Mouse (Mus musculus) left cerebral cortex, adult 2 months (tissue): ENCODE results near the gene Gramd2. TPM values are rescaled to one million over a fixed set of nuclear protein-coding genes. Genes with fewer than 3 reads are reported as not detected.
A peak's percentile ranks its signal among the peaks of the same experiment; 100 is the strongest.
"Not testable (repeated sequence)": the region's sequence is repeated elsewhere in the genome, so short reads cannot be mapped to it uniquely, and the experiment has no call there.

ENCODE experiments used
- DNase-seq, 2 experiments: peaks; one replicate each; pipeline ENCODE4 v3.0.0; 2021 to 2022; ENCODE audit warnings: low spot score in 2 of 2, mixed read lengths in 1 of 2; ENCODE audit errors: extremely low spot score in 1 of 2
- H3K27ac ChIP-seq: fragments of 200-600 bp; 2 replicates; pipeline ENCODE4 v1.8.1; 2022
- H3K4me3 ChIP-seq: fragments of 200-600 bp; 2 replicates; pipeline ENCODE4 v1.8.1; 2022
- CTCF ChIP-seq: fragments of 200-600 bp; IDR thresholded peaks from 2 replicates; pipeline ENCODE4 v1.8.1; 2022; ENCODE audit warnings: antibody characterized with exemption, mild to moderate bottlenecking, moderate library complexity
- intact Hi-C: fragments of 180-260 bp; cut with DNase I; formaldehyde crosslinking; loops from one replicate; pipeline ENCODE4 v1.15.1; 2025
- total RNA-seq, 2 experiments: library from RNA; stranded (reverse); gene quantifications; 2 replicates each; pipeline ENCODE4 v1.2.3; 2021

Gene Gramd2
- total RNA-seq, 2 experiments from 2014 or later: 8.6 to 10.7 TPM

GRCm38 (mm10) chr9:59731136-59731535 lies 51.2 kb downstream of the Gramd2 start:
- DNase-seq: no peak
- H3K27ac ChIP-seq: no peak overlapping the region
- TF ChIP-seq CTCF: no peak
- H3K4me3 ChIP-seq: no peak overlapping the region
- intact Hi-C loops: no loop called here

- no peak overlapping the region for H3K4me3 ChIP-seq
- intact Hi-C loops: no loop called here
- no peak overlapping the region for H3K27ac ChIP-seq
- no peak for TF ChIP-seq CTCF
- no peak for DNase-seq
Measured at GRCm38 (mm10) chr9:59733075-59733474, 53.1 kb downstream of the Gramd2 start.

DNA sequence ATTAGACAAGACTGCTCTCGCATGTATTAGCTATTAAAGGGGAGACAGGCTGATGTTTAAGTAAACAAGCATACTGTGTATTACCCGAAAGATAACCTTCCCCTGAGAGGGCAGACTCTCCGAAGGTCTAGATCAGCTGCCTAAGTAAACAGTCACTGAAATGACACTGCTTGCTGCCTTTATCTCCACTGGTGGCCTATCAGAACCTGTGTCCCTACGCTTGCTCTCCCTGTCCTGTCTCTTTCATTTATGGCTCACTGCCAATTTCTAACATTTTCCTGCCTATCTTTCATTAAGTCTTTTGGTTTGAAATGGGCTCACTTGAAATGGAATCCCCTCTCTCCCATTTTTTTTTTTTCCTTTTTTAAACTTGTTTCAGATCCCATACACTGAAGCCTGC lies 55.5 kb downstream of the Gramd2 start:
- TF ChIP-seq CTCF: no peak
- intact Hi-C loops: no loop called here
- Histone ChIP-seq H3K4me3 (no peak overlapping the region), H3K27ac (no peak overlapping the region)
- no peak for DNase-seq

DNA sequence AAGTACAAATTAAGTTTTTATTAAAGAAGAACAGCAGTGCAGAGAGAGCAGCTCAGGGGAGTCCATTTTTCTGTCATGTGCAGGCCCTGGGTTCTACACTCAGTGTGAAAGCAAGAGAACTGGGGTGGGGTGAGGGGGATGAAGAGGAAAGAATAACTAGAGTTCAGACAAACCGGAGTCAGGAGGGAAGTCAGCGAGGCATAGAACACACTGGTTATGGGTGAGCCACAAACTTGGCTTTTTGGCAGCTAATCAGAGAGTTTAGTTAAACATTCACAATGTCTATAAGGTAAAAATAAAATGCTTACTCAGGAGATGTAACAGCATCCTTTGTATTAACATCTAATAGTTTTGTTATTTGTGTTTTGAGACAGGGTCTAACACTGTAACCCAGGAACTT lies 60.6 kb downstream of the Gramd2 start:
- Histone ChIP-seq H3K4me3 (no peak overlapping the region), H3K27ac (no peak overlapping the region)
- intact Hi-C loops: no loop called here
- no peak for TF ChIP-seq CTCF
- DNase-seq: no peak

GRCm38 (mm10) chr9:59743903-59744302 lies 64.0 kb downstream of the Gramd2 start:
- DNase-seq: no peak
- Histone ChIP-seq H3K4me3 (no peak overlapping the region), H3K27ac (no peak overlapping the region)
- no peak for TF ChIP-seq CTCF
- intact Hi-C loops: no loop called here

DNA sequence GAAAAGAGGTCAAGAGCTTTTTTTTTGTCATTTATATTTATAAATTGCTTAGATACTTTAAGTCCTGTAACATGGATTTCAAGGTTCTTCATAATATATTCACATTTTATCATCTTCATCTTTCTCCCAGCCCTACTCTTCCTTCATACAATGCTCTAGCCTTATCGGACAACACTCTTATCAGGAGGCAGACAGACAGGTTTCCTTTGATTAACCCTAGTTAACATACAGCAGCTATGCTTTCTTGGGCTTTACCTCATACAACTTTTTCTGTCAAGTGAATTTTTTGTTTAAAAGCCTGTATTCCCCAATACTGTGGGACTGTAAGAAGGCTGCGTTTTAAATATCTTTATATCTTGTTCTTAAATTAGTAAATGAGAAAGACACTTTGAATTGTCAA lies 68.4 kb downstream of the Gramd2 start:
- DNase-seq: no peak
- intact Hi-C loops: no loop called here
- no peak for TF ChIP-seq CTCF
- no peak overlapping the region for H3K27ac ChIP-seq
- no peak overlapping the region for H3K4me3 ChIP-seq

- TF ChIP-seq CTCF: no peak
- intact Hi-C loops: loop anchor here (1.0 kb wide), 1 partner anchor 26 kb away; no protein-coding TSS in a partner anchor
- peak in 1 of 2 experiments; percentile 36 for DNase-seq
- Histone ChIP-seq H3K27ac (no peak overlapping the region), H3K4me3 (no peak overlapping the region; the same call in 1 of the 2 replicates)
Measured at GRCm38 (mm10) chr9:59748969-59749368, 69.0 kb downstream of the Gramd2 start.

GRCm38 (mm10) chr9:59749581-59750265 lies 69.8 kb downstream of the Gramd2 start:
- no peak for TF ChIP-seq CTCF
- Histone ChIP-seq H3K4me3 (peak overlapping the region; percentile 82), H3K27ac (no peak overlapping the region)
- intact Hi-C loops: loop anchor here (1.0 to 2.0 kb wide), 3 partner anchors 26 to 93 kb away; partner anchors contain the start of gene Pkm
- DNase-seq: no peak

DNA sequence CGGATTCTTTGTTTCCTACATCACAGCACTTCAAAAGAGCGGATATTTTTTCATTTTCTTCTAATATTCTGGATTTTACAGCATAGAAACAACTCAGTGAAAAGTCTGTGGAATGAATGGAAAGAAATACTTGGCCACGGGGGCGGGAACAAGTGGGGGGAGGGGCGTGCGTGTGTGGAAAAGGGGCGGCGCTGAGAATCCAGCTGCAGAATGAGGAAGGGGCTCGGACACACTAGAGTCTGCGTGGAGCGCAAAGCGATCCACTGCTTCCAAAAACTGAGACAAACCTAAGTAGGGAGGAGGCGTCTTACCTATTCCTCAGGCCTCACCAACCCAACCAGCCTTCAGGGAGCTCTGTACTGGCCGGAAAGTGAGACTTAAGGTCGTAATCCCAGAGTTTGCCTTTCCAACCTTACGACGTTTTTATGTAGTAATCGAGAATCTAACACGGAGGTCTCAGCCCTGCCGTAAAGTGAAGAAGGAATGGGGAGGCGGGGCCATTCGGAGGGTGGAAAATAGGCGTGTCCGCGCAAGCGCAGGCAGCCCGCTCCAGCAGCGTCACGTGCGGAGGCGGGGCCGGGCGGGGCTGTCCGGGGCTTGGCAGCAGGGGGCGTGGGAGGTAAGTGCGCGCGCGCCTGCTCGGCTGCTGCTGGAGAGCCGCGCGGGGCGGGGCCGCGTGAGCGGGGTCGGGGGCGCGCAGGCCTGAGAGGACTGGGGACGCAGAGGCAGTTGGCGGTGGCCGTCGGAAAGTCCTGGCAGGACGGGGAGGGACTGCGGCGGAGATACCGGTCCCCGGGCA lies 70.5 kb downstream of the Gramd2 start, which contains the start of the genes Senp8 and Myo9a:
Senp8 (minus strand) TSS at position 444 of the 799 bp plus-strand sequence.
Myo9a (plus strand) TSS at position 630 of the 799 bp plus-strand sequence.
- Histone ChIP-seq H3K4me3 (peak within 1 kb of the TSS; percentile 82), H3K27ac (peak within 1 kb of the TSS; percentile 99)
- peak; percentile 100 for DNase-seq
- no peak; the same call in 1 of the 2 replicates for TF ChIP-seq CTCF
- intact Hi-C loops: loop anchor here (1.0 to 2.0 kb wide), 2 partner anchors 63 to 94 kb away; partner anchors contain the start of gene Pkm

DNA sequence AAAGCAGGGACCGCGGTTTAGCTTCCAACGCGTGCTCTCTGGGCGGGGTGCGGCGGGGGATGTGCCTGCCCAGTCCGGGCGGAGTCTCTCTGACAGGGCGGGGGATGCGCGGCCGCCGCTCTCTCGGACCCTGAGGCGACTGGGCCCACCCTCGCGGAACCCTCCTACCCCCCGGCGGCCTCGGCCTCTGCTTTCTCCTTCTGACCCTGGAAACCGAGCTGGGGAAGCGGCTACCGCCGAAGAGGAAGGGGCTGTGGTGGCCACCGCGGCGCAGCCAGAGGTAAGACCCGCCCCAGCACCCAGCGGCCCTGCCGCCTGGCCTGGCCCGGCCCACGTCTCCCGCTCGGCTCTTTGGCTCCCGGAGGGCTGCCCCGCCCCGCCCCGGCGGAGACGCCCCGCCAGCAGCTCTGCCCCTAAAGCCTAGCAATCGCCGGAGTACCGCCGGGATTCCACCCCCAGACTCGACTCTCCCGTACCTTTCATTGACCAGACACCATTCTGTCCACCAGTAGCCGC lies 71.2 kb downstream of the Gramd2 start:
- H3K27ac ChIP-seq: peak overlapping the region; percentile 99
- intact Hi-C loops: loop anchor here (2.0 kb wide), 1 partner anchor 94 kb away; the partner anchor contains the start of gene Pkm
- peak overlapping the region; percentile 82 for H3K4me3 ChIP-seq
- DNase-seq: peak; percentile 77 to 79
- no peak for TF ChIP-seq CTCF

DNA sequence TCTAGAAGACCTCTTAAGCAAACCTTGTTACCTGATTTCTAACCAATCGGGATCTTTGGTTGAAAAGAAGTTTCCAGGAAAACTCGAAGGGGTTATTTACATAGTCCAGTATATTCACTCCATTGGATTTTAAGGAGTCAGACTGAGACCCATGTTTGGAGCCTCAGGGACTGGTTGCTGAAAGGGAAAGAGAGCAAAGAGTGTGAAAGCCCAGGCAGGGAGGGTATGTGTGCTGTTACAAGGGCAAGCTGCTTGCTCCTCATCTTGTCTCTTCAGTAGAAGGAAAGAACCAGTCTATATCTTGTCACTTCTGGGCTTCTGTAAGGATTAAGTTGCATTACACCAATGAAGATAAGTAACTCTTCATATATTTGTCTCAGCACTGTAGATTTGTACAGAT lies 72.0 kb downstream of the Gramd2 start:
- Histone ChIP-seq H3K27ac (no peak overlapping the region), H3K4me3 (peak overlapping the region; percentile 82)
- no peak for TF ChIP-seq CTCF
- intact Hi-C loops: loop anchor here (2.0 kb wide), 1 partner anchor 95 kb away; the partner anchor contains the start of gene Pkm
- no peak for DNase-seq

- intact Hi-C loops: no loop called here
- Histone ChIP-seq H3K27ac (no peak overlapping the region), H3K4me3 (no peak overlapping the region)
- no peak for TF ChIP-seq CTCF
- no peak for DNase-seq
Measured at GRCm38 (mm10) chr9:59755199-59755598, 75.3 kb downstream of the Gramd2 start.

DNA sequence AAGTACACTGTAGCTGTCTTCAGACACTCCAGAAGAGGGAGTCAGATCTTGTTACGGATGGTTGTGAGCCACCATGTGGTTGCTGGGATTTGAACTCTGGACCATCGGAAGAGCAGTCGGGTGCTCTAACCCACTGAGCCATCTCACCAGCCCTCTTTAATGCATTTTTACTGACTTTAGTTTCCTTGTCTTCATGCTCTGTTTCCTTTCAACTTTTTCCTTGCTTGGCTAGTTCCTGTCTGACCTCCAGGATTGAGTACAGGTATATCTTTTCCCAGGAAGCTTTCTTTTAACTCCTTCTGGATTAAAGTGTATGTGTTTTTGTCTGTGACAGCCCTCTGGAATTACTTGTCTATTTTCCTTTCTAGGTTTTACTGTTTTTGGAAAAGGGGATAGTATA lies 77.1 kb downstream of the Gramd2 start:
- intact Hi-C loops, H3K27ac ChIP-seq, DNase-seq, H3K4me3 ChIP-seq: not testable (repeated sequence)
